Mouse (Mus musculus) kidney, adult 2 months (tissue): ENCODE data around the gene Il21. TPM values are rescaled to one million over a fixed set of nuclear protein-coding genes. Genes with fewer than 3 reads are reported as not detected.

Experiments
- DNase-seq: peaks from one replicate; pipeline ENCODE4 v3.0.0; 2021
- H3K27ac ChIP-seq: fragments of 200-500 bp; 2 replicates; pipeline ENCODE4 v1.5.1; 2012; ENCODE audit warnings: low read depth, low read length, control low read depth, inconsistent platforms; ENCODE audit not compliant: insufficient read depth
- H3K27me3 ChIP-seq: fragments of 200-500 bp; replicated peaks from 2 replicates; pipeline ENCODE4 v1.6.1; 2012; ENCODE audit warnings: mild to moderate bottlenecking, moderate library complexity, low read length, inconsistent platforms; ENCODE audit not compliant: control insufficient read depth, insufficient read depth
- H3K36me3 ChIP-seq: fragments of 200-500 bp; 2 replicates; pipeline ENCODE4 v1.6.1; 2012; ENCODE audit warnings: mild to moderate bottlenecking, moderate library complexity, low read length, inconsistent platforms; ENCODE audit not compliant: control insufficient read depth, insufficient read depth
- H3K4me1 ChIP-seq: fragments of 200-500 bp; 2 replicates; pipeline ENCODE4 v1.6.1; 2011; ENCODE audit warnings: low read length; ENCODE audit not compliant: control insufficient read depth, insufficient read depth
- H3K4me3 ChIP-seq: fragments of 200-500 bp; 2 replicates; pipeline ENCODE4 v1.5.1; 2011; ENCODE audit warnings: mild to moderate bottlenecking, low read depth, low read length, control low read depth; ENCODE audit not compliant: insufficient read depth
- CTCF ChIP-seq: fragments of 200-500 bp; conservative IDR thresholded peaks from 2 replicates; pipeline ENCODE4 v1.5.1; 2011; ENCODE audit warnings: low read depth, mild to moderate bottlenecking, control low read depth, low read length, moderate library complexity, mixed read lengths; ENCODE audit not compliant: insufficient read depth, insufficient read length
- POLR2A ChIP-seq: fragments of 200-500 bp; IDR thresholded peaks from one replicate; pipeline ENCODE4 v1.6.1; 2011; ENCODE audit warnings: low read depth, low read length, control low read depth
- WGBS: fragments of 180-500 bp; shearing (Covaris S2); methylation state at CpG from one replicate; pipeline ENCODE4 v1.1.7; 2018; 5-methylcytosine and 5-hydroxymethylcytosine counted together
- polyA plus RNA-seq: library from polyadenylated mRNA; depleted of rRNA; stranded (reverse); fragments of >200 nt; gene quantifications from 2 replicates; pipeline ENCODE4 v1.2.3, GENCODE M21; 2012

Gene Il21
- polyA plus RNA-seq, 1 experiment = not detected

- DNase-seq = no peak
- Histone ChIP-seq H3K4me1 (no peaks in the 10 kb centered on the region), H3K27ac (no peak overlapping the region), H3K36me3 (no peaks in the 10 kb centered on the region), H3K27me3 (no peaks in the 10 kb centered on the region), H3K4me3 (no peak overlapping the region)
- WGBS = 51% methylated on average over 11 of the region's 11 CpGs
- TF ChIP-seq CTCF (no peak), POLR2A (no peak)
These were observed 35.9 kb upstream of the Il21 start for GRCm38 (mm10) chr3:37268338-37268737.

GRCm38 (mm10) chr3:37259331-37259999 is 27.0 kb upstream of the Il21 start:
- no peak for DNase-seq
- 43% methylated on average over 10 of the region's 10 CpGs for WGBS
- Histone ChIP-seq H3K4me3 (no peak overlapping the region), H3K36me3 (no peaks in the 10 kb centered on the region), H3K27me3 (no peaks in the 10 kb centered on the region), H3K27ac (no peak overlapping the region), H3K4me1 (no peaks in the 10 kb centered on the region)
- TF ChIP-seq POLR2A = no peak
- no peak for TF ChIP-seq CTCF

- no peak overlapping the region for H3K4me3 ChIP-seq
- WGBS = 91% methylated on average over 15 of the region's 15 CpGs
- H3K27ac ChIP-seq = no peak overlapping the region
- TF ChIP-seq CTCF (no peak), POLR2A (no peak)
- no peaks in the 10 kb centered on the region for H3K27me3 ChIP-seq
- H3K36me3 ChIP-seq = no peaks in the 10 kb centered on the region
- DNase-seq = no peak
- no peaks in the 10 kb centered on the region for H3K4me1 ChIP-seq
These were observed 25.3 kb upstream of the Il21 start for GRCm38 (mm10) chr3:37257776-37258175.

- Histone ChIP-seq H3K27me3 (no peaks in the 10 kb centered on the region), H3K27ac (no peak overlapping the region), H3K4me1 (no peaks in the 10 kb centered on the region), H3K36me3 (no peaks in the 10 kb centered on the region), H3K4me3 (no peak overlapping the region)
- TF ChIP-seq POLR2A = no peak
- TF ChIP-seq CTCF = no peak
- DNase-seq = no peak
- WGBS = 93% methylated on average over 3 of the region's 3 CpGs
These were observed 18.5 kb upstream of the Il21 start for GRCm38 (mm10) chr3:37250967-37251366.

GRCm38 (mm10) chr3:37235025-37235424 is 2.6 kb upstream of the Il21 start:
- DNase-seq = no peak
- WGBS = 54% methylated on average over 4 of the region's 4 CpGs
- no peak for TF ChIP-seq POLR2A
- TF ChIP-seq CTCF = no peak

GRCm38 (mm10) chr3:37231153-37231552 is 1.3 kb downstream of the Il21 start:
- Histone ChIP-seq H3K4me1 (no peaks in the 10 kb centered on the region), H3K27me3 (no peaks in the 10 kb centered on the region), H3K36me3 (no peaks in the 10 kb centered on the region), H3K27ac (no peak overlapping the region), H3K4me3 (no peak overlapping the region)
- WGBS = 93% methylated on average over 7 of the region's 7 CpGs
- no peak for DNase-seq
- TF ChIP-seq POLR2A (no peak), CTCF (no peak)

More at GRCm38 (mm10) chr3:37235025-37235424, 2.6 kb upstream of the Il21 start:
- Histone ChIP-seq H3K27me3 (no peaks in the 10 kb centered on the region), H3K27ac (no peak overlapping the region), H3K36me3 (no peaks in the 10 kb centered on the region), H3K4me3 (no peak overlapping the region), H3K4me1 (no peaks in the 10 kb centered on the region)

GRCm38 (mm10) chr3:37229082-37229829 is 3.2 kb downstream of the Il21 start:
- DNase-seq = no peak
- WGBS = 62% methylated on average over 11 of the region's 11 CpGs
- no peak overlapping the region for H3K27ac ChIP-seq
- no peaks in the 10 kb centered on the region for H3K27me3 ChIP-seq
- no peaks in the 10 kb centered on the region for H3K36me3 ChIP-seq
- H3K4me3 ChIP-seq = no peak overlapping the region
- TF ChIP-seq CTCF = no peak
- no peak for TF ChIP-seq POLR2A
- H3K4me1 ChIP-seq = no peaks in the 10 kb centered on the region
